Mouse (Mus musculus) MEL (cell line): Measurements from ENCODE around the gene Abcc6. TPM values are rescaled to one million over a fixed set of nuclear protein-coding genes. Genes with fewer than 3 reads are reported as not detected.

Experiments used
- DNase-seq: peaks from one replicate; pipeline ENCODE4 v3.0.0; 2011; ENCODE audit warnings: low read depth, low spot score
- H3K27ac ChIP-seq: 2 replicates; pipeline ENCODE4 v1.5.1; 2012; ENCODE audit warnings: low read depth, mild to moderate bottlenecking, control low read depth, low read length, moderate library complexity; ENCODE audit not compliant: control insufficient read depth
- H3K27me3 ChIP-seq, 2 experiments: fragments of 150-350 bp in 1 of 2; sonication (generic) in 1 of 2; 2 replicates each; pipeline ENCODE4 v1.6.1; 2012; ENCODE audit warnings: low read length in 2 of 2, mild to moderate bottlenecking in 2 of 2, improper control_type of control experiment in 1 of 2, moderate library complexity in 1 of 2; ENCODE audit not compliant: insufficient read depth in 2 of 2, control insufficient read depth in 1 of 2
- H3K36me3 ChIP-seq, 2 experiments: 2 replicates each; pipeline ENCODE4 v1.6.1; 2012 to 2014; ENCODE audit warnings: low read length in 2 of 2, improper control_type of control experiment in 1 of 2, inconsistent platforms in 1 of 2, mild to moderate bottlenecking in 1 of 2; ENCODE audit not compliant: insufficient read depth in 2 of 2, control insufficient read depth in 1 of 2
- H3K4me1 ChIP-seq, 2 experiments: fragments of 150-350 bp in 1 of 2; sonication (generic) in 1 of 2; 2 replicates each; pipeline ENCODE4 v1.6.1; 2012; ENCODE audit warnings: low read length in 2 of 2, improper control_type of control experiment in 1 of 2, mild to moderate bottlenecking in 1 of 2; ENCODE audit not compliant: insufficient read depth in 2 of 2, control insufficient read depth in 1 of 2
- H3K4me3 ChIP-seq, 2 experiments: fragments of 150-350 bp in 1 of 2; sonication (generic) in 1 of 2; 2 replicates each; pipeline ENCODE4 v1.5.1; 2012; ENCODE audit warnings: low read depth in 2 of 2, low read length in 2 of 2, mild to moderate bottlenecking in 2 of 2, moderate library complexity in 2 of 2, control low read depth in 1 of 2, improper control_type of control experiment in 1 of 2; ENCODE audit not compliant: control insufficient read depth in 1 of 2, insufficient read depth in 1 of 2
- H3K79me2 ChIP-seq: 2 replicates; pipeline ENCODE4 v1.6.1; 2012; ENCODE audit warnings: mild to moderate bottlenecking, low read length, moderate library complexity; ENCODE audit not compliant: control insufficient read depth, poor library complexity, insufficient read depth
- H3K9ac ChIP-seq: 2 replicates; pipeline ENCODE4 v1.6.1; 2012; ENCODE audit warnings: low read depth, mild to moderate bottlenecking, control low read depth, low read length, moderate library complexity; ENCODE audit not compliant: control insufficient read depth, poor library complexity, severe bottlenecking
- H3K9me3 ChIP-seq: fragments of 150-350 bp; sonication (generic); replicated peaks from 2 replicates; pipeline ENCODE4 v1.6.1; 2012; ENCODE audit warnings: mild to moderate bottlenecking, low read length, improper control_type of control experiment, moderate library complexity; ENCODE audit not compliant: insufficient read depth
- BHLHE40 ChIP-seq: IDR thresholded peaks from 2 replicates; pipeline ENCODE4 v1.6.1; 2012; ENCODE audit warnings: low read depth, mild to moderate bottlenecking, inconsistent platforms, low read length, improper control_type of control experiment, borderline replicate concordance
- CHD2 ChIP-seq: IDR thresholded peaks from 2 replicates; pipeline ENCODE4 v1.6.1; 2011; ENCODE audit warnings: low read length, improper control_type of control experiment
- CTCF ChIP-seq, 3 experiments: IDR thresholded peaks in 2 of 3; conservative IDR thresholded peaks in 1 of 3; 2 replicates each; pipeline ENCODE4 v1.5.1; 2011 to 2012; ENCODE audit warnings: low read length in 3 of 3, low read depth in 2 of 3, mild to moderate bottlenecking in 2 of 3, improper control_type of control experiment in 1 of 3, inconsistent platforms in 1 of 3, mixed read lengths in 1 of 3, moderate library complexity in 1 of 3; ENCODE audit not compliant: control insufficient read depth in 1 of 3, insufficient read depth in 1 of 3, poor library complexity in 1 of 3, severe bottlenecking in 1 of 3
- ELF1 ChIP-seq: IDR thresholded peaks from 2 replicates; pipeline ENCODE4 v1.6.1; 2014; ENCODE audit warnings: low read depth, mild to moderate bottlenecking, inconsistent platforms, low read length, improper control_type of control experiment, moderate library complexity
- EP300 ChIP-seq, 2 experiments: IDR thresholded peaks; 2 replicates each; pipeline ENCODE4 v1.6.1; 2011; ENCODE audit warnings: improper control_type of control experiment in 2 of 2, low read length in 2 of 2, low read depth in 1 of 2, mild to moderate bottlenecking in 1 of 2
- GABPA ChIP-seq: IDR thresholded peaks from 2 replicates; pipeline ENCODE4 v1.6.1; 2012; ENCODE audit warnings: low read depth, mild to moderate bottlenecking, inconsistent platforms, low read length, improper control_type of control experiment, moderate library complexity
- GATA1 ChIP-seq: IDR thresholded peaks from 2 replicates; pipeline ENCODE4 v1.6.1; 2011; ENCODE audit warnings: low read depth, low read length, improper control_type of control experiment
- HCFC1 ChIP-seq: IDR thresholded peaks from 2 replicates; pipeline ENCODE4 v1.6.1; 2012; ENCODE audit warnings: low read depth, mild to moderate bottlenecking, inconsistent platforms, low read length, improper control_type of control experiment, moderate library complexity
- JUND ChIP-seq: IDR thresholded peaks from 2 replicates; pipeline ENCODE4 v1.6.1; 2011; ENCODE audit warnings: low read depth, mild to moderate bottlenecking, improper control_type of control experiment, low read length
- KAT2A ChIP-seq: conservative IDR thresholded peaks from 2 replicates; pipeline ENCODE4 v1.6.1; 2012; ENCODE audit warnings: low read depth, low read length, improper control_type of control experiment, inconsistent platforms
- MAX ChIP-seq: IDR thresholded peaks from 2 replicates; pipeline ENCODE4 v1.6.1; 2011; ENCODE audit warnings: low read length, improper control_type of control experiment
- MAZ ChIP-seq: IDR thresholded peaks from 2 replicates; pipeline ENCODE4 v1.6.1; 2012; ENCODE audit warnings: low read depth, mild to moderate bottlenecking, inconsistent platforms, low read length, improper control_type of control experiment
- MEF2A ChIP-seq: IDR thresholded peaks from 2 replicates; pipeline ENCODE4 v1.6.1; 2014; ENCODE audit warnings: low read depth, mild to moderate bottlenecking, inconsistent platforms, low read length, improper control_type of control experiment; ENCODE audit not compliant: poor library complexity, insufficient replicate concordance, severe bottlenecking; ENCODE audit errors: extremely low read depth
- MXI1 ChIP-seq: IDR thresholded peaks from 2 replicates; pipeline ENCODE4 v1.6.1; 2011; ENCODE audit warnings: mild to moderate bottlenecking, low read depth, low read length, improper control_type of control experiment
- MYB ChIP-seq: IDR thresholded peaks from 2 replicates; pipeline ENCODE4 v1.6.1; 2011; ENCODE audit warnings: mild to moderate bottlenecking, low read depth, low read length, improper control_type of control experiment
- NELFE ChIP-seq: IDR thresholded peaks from 2 replicates; pipeline ENCODE4 v1.6.1; 2011; ENCODE audit warnings: low read depth, low read length, improper control_type of control experiment
- NRF1 ChIP-seq: IDR thresholded peaks from 2 replicates; pipeline ENCODE4 v1.6.1; 2014; ENCODE audit warnings: low read depth, mild to moderate bottlenecking, inconsistent platforms, low read length, improper control_type of control experiment, moderate library complexity; ENCODE audit not compliant: poor library complexity, insufficient read depth, severe bottlenecking
- POLR2A ChIP-seq, 2 experiments: IDR thresholded peaks; 2 replicates each; pipeline ENCODE4 v1.6.1; 2011 to 2012; ENCODE audit warnings: low read length in 2 of 2, mild to moderate bottlenecking in 2 of 2, control low read depth in 1 of 2, improper control_type of control experiment in 1 of 2, low read depth in 1 of 2, moderate library complexity in 1 of 2; ENCODE audit not compliant: control insufficient read depth in 1 of 2, insufficient read depth in 1 of 2, poor library complexity in 1 of 2
- POLR2AphosphoS5 ChIP-seq: IDR thresholded peaks from 2 replicates; pipeline ENCODE4 v1.6.1; 2012; ENCODE audit warnings: low read depth, borderline replicate concordance, mild to moderate bottlenecking, inconsistent platforms, low read length, moderate library complexity, mixed read lengths
- RAD21 ChIP-seq: IDR thresholded peaks from 2 replicates; pipeline ENCODE4 v1.6.1; 2011; ENCODE audit warnings: mild to moderate bottlenecking, low read depth, low read length, improper control_type of control experiment
- SIN3A ChIP-seq: IDR thresholded peaks from 2 replicates; pipeline ENCODE4 v1.6.1; 2012; ENCODE audit warnings: low read length, improper control_type of control experiment, inconsistent platforms
- TBP ChIP-seq: IDR thresholded peaks from 2 replicates; pipeline ENCODE4 v1.8.0; 2011; ENCODE audit warnings: low read depth, low read length, improper control_type of control experiment
- TCF12 ChIP-seq: IDR thresholded peaks from 2 replicates; pipeline ENCODE4 v1.6.1; 2014; ENCODE audit warnings: low read depth, mild to moderate bottlenecking, inconsistent platforms, low read length, improper control_type of control experiment, moderate library complexity
- USF1 ChIP-seq: IDR thresholded peaks from 2 replicates; pipeline ENCODE4 v1.6.1; 2014; ENCODE audit warnings: low read depth, mild to moderate bottlenecking, inconsistent platforms, low read length, improper control_type of control experiment, moderate library complexity
- USF2 ChIP-seq, 2 experiments: IDR thresholded peaks; 2 replicates each; pipeline ENCODE4 v1.6.1; 2011 to 2012; ENCODE audit warnings: improper control_type of control experiment in 2 of 2, low read length in 2 of 2, borderline replicate concordance in 1 of 2, inconsistent platforms in 1 of 2, low read depth in 1 of 2, mild to moderate bottlenecking in 1 of 2; ENCODE audit not compliant: insufficient read depth in 1 of 2
- ZC3H11A ChIP-seq: IDR thresholded peaks from 2 replicates; pipeline ENCODE4 v1.6.1; 2012; ENCODE audit warnings: low read depth, mild to moderate bottlenecking, inconsistent platforms, low read length, improper control_type of control experiment
- ZKSCAN1 ChIP-seq: IDR thresholded peaks from 2 replicates; pipeline ENCODE4 v1.6.1; 2012; ENCODE audit warnings: low read depth, mild to moderate bottlenecking, inconsistent platforms, low read length, improper control_type of control experiment, moderate library complexity
- ZMIZ1 ChIP-seq: IDR thresholded peaks from 2 replicates; pipeline ENCODE4 v1.6.1; 2012; ENCODE audit warnings: low read depth, mild to moderate bottlenecking, inconsistent platforms, low read length, improper control_type of control experiment, moderate library complexity
- ZNF384 ChIP-seq: IDR thresholded peaks from 2 replicates; pipeline ENCODE4 v1.6.1; 2012; ENCODE audit warnings: low read depth, mild to moderate bottlenecking, inconsistent platforms, low read length, improper control_type of control experiment
- polyA plus RNA-seq, 2 experiments: library from polyadenylated mRNA; stranded (reverse) in 1 of 2; unstranded in 1 of 2; fragments of >175 nt in 1 of 2; fragments of >200 nt in 1 of 2; gene quantifications; 2 replicates each; pipeline versions ENCODE4 v1.2.1 to v1.2.4; 2012; ENCODE audit warnings: low replicate concordance in 2 of 2, low read depth in 1 of 2; ENCODE audit not compliant: insufficient read length in 2 of 2, insufficient read depth in 1 of 2, missing spikeins in 1 of 2
- total RNA-seq: library from RNA; depleted of rRNA; stranded (reverse); fragments of 300-350 nt; gene quantifications from 2 replicates; pipeline ENCODE4 v1.2.3, GENCODE M21; 2012

Gene Abcc6
- total and polyA plus RNA-seq, 3 experiments, result 0.04 to 0.12 TPM; not detected in 1

DNA sequence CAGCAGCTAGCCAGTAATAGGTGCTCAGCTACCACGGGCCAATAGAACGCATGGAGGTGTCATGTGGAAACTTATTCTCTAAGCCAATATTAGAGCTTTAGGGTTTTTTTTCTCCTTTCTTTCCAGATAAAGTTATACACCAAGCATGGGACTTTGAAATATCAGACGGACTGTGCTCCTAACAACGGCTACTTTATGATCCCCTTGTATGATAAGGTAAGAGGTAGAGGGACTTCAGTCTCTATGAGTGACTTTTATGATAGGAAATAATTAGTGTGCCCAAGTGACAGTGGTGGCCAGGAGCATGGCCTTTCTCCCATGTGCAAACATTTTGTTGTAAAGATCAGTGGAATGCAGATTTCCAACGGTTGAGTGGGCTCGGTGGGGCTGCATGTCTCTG, 7.3 kb upstream of the Abcc6 start:
- Histone ChIP-seq H3K4me3 (no peak overlapping the region), H3K79me2 (peaks cover 24% of the 10 kb centered on the region), H3K27me3 (no peaks in the 10 kb centered on the region), H3K9ac (no peak overlapping the region), H3K27ac (no peak overlapping the region), H3K9me3 (no peaks in the 10 kb centered on the region), H3K4me1 (peaks cover 5 to 16% of the 10 kb centered on the region in 2 experiments), H3K36me3 (peaks cover 0 to 15% of the 10 kb centered on the region in 2 experiments; a peak in 3 of 4 replicates)
- DNase-seq, result no peak
- TF ChIP-seq SIN3A (no peak), NRF1 (no peak), ZNF384 (no peak), GATA1 (no peak), RAD21 (no peak), MAZ (no peak), BHLHE40 (no peak), KAT2A (no peak), NELFE (no peak), TBP (no peak), MYB (no peak), EP300 (IDR thresholded peaks at IDR 0.05; ENCODE audit: low read depth in 1 of 2, low read length in 2 of 2) (no peak), TCF12 (no peak), POLR2AphosphoS5 (no peak), POLR2A (IDR thresholded peaks at IDR 0.05; ENCODE audit: control insufficient read depth in 1 of 2, insufficient read depth in 1 of 2, low read depth in 1 of 2, low read length in 2 of 2, poor library complexity in 1 of 2) (no peak), MAX (no peak), ELF1 (no peak), CTCF (IDR thresholded peaks at IDR 0.05 in 2 of 3, conservative IDR thresholded peaks at IDR 0.05 in 1 of 3; ENCODE audit: control insufficient read depth in 1 of 3, insufficient read depth in 1 of 3, low read depth in 2 of 3, low read length in 3 of 3, poor library complexity in 1 of 3, severe bottlenecking in 1 of 3) (no peak), ZKSCAN1 (no peak)

DNA sequence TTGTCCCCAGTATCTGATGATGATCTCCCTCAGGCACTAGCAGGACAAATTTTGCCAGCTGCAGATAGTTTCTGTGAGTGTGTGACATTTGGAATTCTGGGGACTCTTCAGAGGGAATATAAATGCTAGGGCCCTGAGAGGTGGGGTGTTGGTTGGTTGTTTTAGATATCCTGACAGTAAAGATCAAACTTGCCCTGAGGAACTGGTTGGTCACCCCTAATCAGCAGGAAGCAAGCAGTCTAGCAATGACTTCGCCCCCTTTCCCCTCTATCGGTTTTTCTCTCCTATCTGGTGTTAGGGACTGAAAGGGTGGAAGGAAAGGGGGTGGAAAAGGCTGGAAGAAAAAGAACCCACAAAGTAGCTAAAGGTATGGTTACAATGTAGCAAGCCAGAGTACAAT, 5.4 kb upstream of the Abcc6 start:
- Histone ChIP-seq H3K27me3 (no peaks in the 10 kb centered on the region), H3K79me2 (peaks cover 24% of the 10 kb centered on the region), H3K27ac (peak overlapping the region; percentile 84), H3K4me3 (peak overlapping the region in 1 of 2 experiments; percentile 3; a peak in 2 of 4 replicates), H3K36me3 (peaks cover 0 to 15% of the 10 kb centered on the region in 2 experiments; a peak in 3 of 4 replicates), H3K9me3 (no peaks in the 10 kb centered on the region), H3K9ac (peak overlapping the region; percentile 96; the same call in 1 of the 2 replicates), H3K4me1 (peaks cover 5 to 20% of the 10 kb centered on the region in 2 experiments)
- peak; percentile 87 for DNase-seq
- TF ChIP-seq MEF2A, result no peak
- no peak for TF ChIP-seq RAD21
- TF ChIP-seq ZKSCAN1, result no peak
- peak; percentile 28; the same call in 1 of the 2 replicates for TF ChIP-seq MXI1
- TF ChIP-seq EP300 (IDR thresholded peaks at IDR 0.05; ENCODE audit: low read depth in 1 of 2, low read length in 2 of 2), result peak; percentile 85 to 87
- no peak for TF ChIP-seq CTCF (IDR thresholded peaks at IDR 0.05 in 2 of 3, conservative IDR thresholded peaks at IDR 0.05 in 1 of 3; ENCODE audit: control insufficient read depth in 1 of 3, insufficient read depth in 1 of 3, low read depth in 2 of 3, low read length in 3 of 3, poor library complexity in 1 of 3, severe bottlenecking in 1 of 3)
- no peak for TF ChIP-seq USF1
- peak in 1 of 2 experiments; percentile 51; a peak in 2 of 4 replicates for TF ChIP-seq POLR2A (IDR thresholded peaks at IDR 0.05; ENCODE audit: control insufficient read depth in 1 of 2, insufficient read depth in 1 of 2, low read depth in 1 of 2, low read length in 2 of 2, poor library complexity in 1 of 2)
- TF ChIP-seq GABPA, result no peak
- TF ChIP-seq CHD2, result no peak
- no peak for TF ChIP-seq HCFC1
- no peak for TF ChIP-seq USF2 (IDR thresholded peaks at IDR 0.05; ENCODE audit: borderline replicate concordance in 1 of 2, insufficient read depth in 1 of 2, low read depth in 1 of 2, low read length in 2 of 2)
- no peak for TF ChIP-seq ZMIZ1
- peak; percentile 82 for TF ChIP-seq TCF12
- no peak for TF ChIP-seq ZC3H11A
- TF ChIP-seq TBP, result peak; percentile 91
- TF ChIP-seq BHLHE40, result no peak
- 0 out of 2 replicates have a peak, but pooled peaks have one; percentile 17 for TF ChIP-seq MYB
- TF ChIP-seq ELF1, result no peak
- TF ChIP-seq NRF1, result no peak
- peak; percentile 27; the same call in 1 of the 2 replicates for TF ChIP-seq JUND
